Mouse (Mus musculus): ENCODE results near the gene Pde4b.
A peak's percentile ranks its signal among the peaks of the same experiment; 100 is the strongest.
"Not testable (repeated sequence)": the region's sequence is repeated elsewhere in the genome, so short reads cannot be mapped to it uniquely, and the experiment has no call there.

The Pde4b gene

GRCm38 (mm10) chr4:102478104-102478503 is 390.8 kb downstream of the Pde4b start:
- DNase-seq (ENCODE audit: low spot score in 2 of 2), result no peak

GRCm38 (mm10) chr4:102478860-102479259 is 391.5 kb downstream of the Pde4b start:
- DNase-seq (ENCODE audit: low spot score in 2 of 2), result no peak

GRCm38 (mm10) chr4:102480830-102481484 is 393.6 kb downstream of the Pde4b start:
- peak; percentile 33 to 36 for DNase-seq (ENCODE audit: low spot score in 2 of 2)

- no peak for DNase-seq (ENCODE audit: low spot score in 2 of 2)
These were observed 396.1 kb downstream of the Pde4b start for GRCm38 (mm10) chr4:102483354-102484018.

GRCm38 (mm10) chr4:102484738-102485137 is 397.4 kb downstream of the Pde4b start:
- no peak for DNase-seq (ENCODE audit: low spot score in 2 of 2)

- DNase-seq (ENCODE audit: low spot score in 2 of 2), result no peak
These were observed 399.0 kb downstream of the Pde4b start for GRCm38 (mm10) chr4:102486134-102486920.

- DNase-seq (ENCODE audit: low spot score in 2 of 2), result no peak
These were observed 399.5 kb downstream of the Pde4b start for GRCm38 (mm10) chr4:102486921-102487240.

GRCm38 (mm10) chr4:102488000-102488399 is 400.7 kb downstream of the Pde4b start:
- DNase-seq (ENCODE audit: low spot score in 2 of 2), result no peak

GRCm38 (mm10) chr4:102491468-102492123 is 404.3 kb downstream of the Pde4b start:
- DNase-seq (ENCODE audit: low spot score in 2 of 2), result no peak

GRCm38 (mm10) chr4:102492911-102493310 is 405.6 kb downstream of the Pde4b start:
- no peak for DNase-seq (ENCODE audit: low spot score in 2 of 2)

- DNase-seq (ENCODE audit: low spot score in 2 of 2), result no peak
These were observed 406.2 kb downstream of the Pde4b start for GRCm38 (mm10) chr4:102493342-102494128.

GRCm38 (mm10) chr4:102494203-102494602 is 406.9 kb downstream of the Pde4b start:
- DNase-seq (ENCODE audit: low spot score in 2 of 2), result not testable (repeated sequence)

- DNase-seq (ENCODE audit: low spot score in 2 of 2), result no peak
These were observed 407.7 kb downstream of the Pde4b start for GRCm38 (mm10) chr4:102495001-102495400.

- DNase-seq (ENCODE audit: low spot score in 2 of 2), result no peak
These were observed 408.1 kb downstream of the Pde4b start for GRCm38 (mm10) chr4:102495474-102495873.

GRCm38 (mm10) chr4:102496269-102497177 is 409.2 kb downstream of the Pde4b start:
- no peak for DNase-seq (ENCODE audit: low spot score in 2 of 2)

GRCm38 (mm10) chr4:102497221-102497620 is 409.9 kb downstream of the Pde4b start:
- no peak for DNase-seq (ENCODE audit: low spot score in 2 of 2)

GRCm38 (mm10) chr4:102498169-102498919 is 411.0 kb downstream of the Pde4b start:
- no peak for DNase-seq (ENCODE audit: low spot score in 2 of 2)

GRCm38 (mm10) chr4:102498920-102499316 is 411.6 kb downstream of the Pde4b start:
- no peak for DNase-seq (ENCODE audit: low spot score in 2 of 2)

- DNase-seq (ENCODE audit: low spot score in 2 of 2), result no peak
These were observed 418.4 kb downstream of the Pde4b start for GRCm38 (mm10) chr4:102505714-102506113.
